Mouse (Mus musculus): ENCODE data around the gene Vmn2r29. TPM values are rescaled to one million over a fixed set of nuclear protein-coding genes. Genes with fewer than 3 reads are reported as not detected.

Vmn2r29 gene
- polyA plus RNA-seq, 1 experiment, result 0.08 TPM

- TF ChIP-seq CTCF (IDR thresholded peaks at IDR 0.05; ENCODE audit: borderline replicate concordance, control insufficient read depth, extremely low read depth, insufficient read depth, low read length, poor library complexity) (peak; percentile 59; the same call in 1 of the 2 replicates), POLR2A (IDR thresholded peaks at IDR 0.05; ENCODE audit: control insufficient read depth, extremely low read depth, insufficient read depth, low read length, poor library complexity) (no peak)
- Histone ChIP-seq H3K27ac (ENCODE audit: control insufficient read depth, insufficient read depth, low read length) (no peak overlapping the region), H3K36me3 (ENCODE audit: control insufficient read depth, insufficient read depth, low read length) (no peaks in the 10 kb centered on the region), H3K27me3 (ENCODE audit: control insufficient read depth, insufficient read depth, low read length) (no peaks in the 10 kb centered on the region), H3K4me3 (ENCODE audit: control insufficient read depth, insufficient read depth, low read length) (peak overlapping the region; percentile 43), H3K4me1 (replicated peaks; ENCODE audit: control insufficient read depth, insufficient read depth, low read length) (no peaks in the 10 kb centered on the region)
- 11% methylated on average over 18 of the region's 18 CpGs for WGBS
- peak; percentile 81 for DNase-seq
These were observed 58.8 kb downstream of the Vmn2r29 start for GRCm38 (mm10) chr7:7188191-7188942.

GRCm38 (mm10) chr7:7187417-7188190 is 59.5 kb downstream of the Vmn2r29 start:
- DNase-seq, result no peak
- TF ChIP-seq POLR2A (IDR thresholded peaks at IDR 0.05; ENCODE audit: control insufficient read depth, extremely low read depth, insufficient read depth, low read length, poor library complexity), result no peak
- TF ChIP-seq CTCF (IDR thresholded peaks at IDR 0.05; ENCODE audit: borderline replicate concordance, control insufficient read depth, extremely low read depth, insufficient read depth, low read length, poor library complexity), result no peak
- Histone ChIP-seq H3K36me3 (ENCODE audit: control insufficient read depth, insufficient read depth, low read length) (no peaks in the 10 kb centered on the region), H3K27me3 (ENCODE audit: control insufficient read depth, insufficient read depth, low read length) (no peaks in the 10 kb centered on the region), H3K4me1 (replicated peaks; ENCODE audit: control insufficient read depth, insufficient read depth, low read length) (no peaks in the 10 kb centered on the region), H3K27ac (ENCODE audit: control insufficient read depth, insufficient read depth, low read length) (no peak overlapping the region), H3K4me3 (ENCODE audit: control insufficient read depth, insufficient read depth, low read length) (no peak overlapping the region)
- 43% methylated on average over 13 of the region's 13 CpGs for WGBS

GRCm38 (mm10) chr7:7185897-7186296 is 61.2 kb downstream of the Vmn2r29 start:
- peaks cover 5% of the 10 kb centered on the region; the same call in 1 of the 2 replicates for H3K36me3 ChIP-seq (ENCODE audit: control insufficient read depth, insufficient read depth, low read length)
- no peak overlapping the region for H3K4me3 ChIP-seq (ENCODE audit: control insufficient read depth, insufficient read depth, low read length)

More at GRCm38 (mm10) chr7:7185897-7186296, 61.2 kb downstream of the Vmn2r29 start:
- H3K27ac ChIP-seq (ENCODE audit: control insufficient read depth, insufficient read depth, low read length), result no peak overlapping the region
- no peak for TF ChIP-seq POLR2A (IDR thresholded peaks at IDR 0.05; ENCODE audit: control insufficient read depth, extremely low read depth, insufficient read depth, low read length, poor library complexity)
- no peak for TF ChIP-seq CTCF (IDR thresholded peaks at IDR 0.05; ENCODE audit: borderline replicate concordance, control insufficient read depth, extremely low read depth, insufficient read depth, low read length, poor library complexity)
- 100% methylated on average over 1 of the region's 1 CpGs for WGBS
- no peak for DNase-seq
- no peaks in the 10 kb centered on the region for H3K4me1 ChIP-seq (replicated peaks; ENCODE audit: control insufficient read depth, insufficient read depth, low read length)
- H3K27me3 ChIP-seq (ENCODE audit: control insufficient read depth, insufficient read depth, low read length), result no peaks in the 10 kb centered on the region

Other genes starting within 250 kb of the Vmn2r29 start
- 14.6 and 18.5 TPM in 2 replicates for gene Zfp954, start 125.8 kb downstream of the Vmn2r29 start, polyA plus RNA-seq (2012; rRNA removed)
- 1.4 and 1.7 TPM in 2 replicates for gene Zfp773, start 110.6 kb downstream of the Vmn2r29 start, polyA plus RNA-seq (2012; rRNA removed)
- 0.66 and 0.80 TPM in 2 replicates for gene Zfp418, start 76.0 kb downstream of the Vmn2r29 start, polyA plus RNA-seq (2012; rRNA removed)
- 1.3 TPM in 2 replicates for gene Zfp772, start 37.3 kb downstream of the Vmn2r29 start, polyA plus RNA-seq (2012; rRNA removed)
- 0.38 and 2.3 TPM in 2 replicates for gene Gm45844, start 31.0 kb upstream of the Vmn2r29 start, polyA plus RNA-seq (2012; rRNA removed)
- 43.0 and 46.7 TPM in 2 replicates for gene Clcn4, start 53.5 kb upstream of the Vmn2r29 start, polyA plus RNA-seq (2012; rRNA removed)
- not detected in 2 replicates for gene Vmn2r30, start 90.3 kb upstream of the Vmn2r29 start, polyA plus RNA-seq (2012; rRNA removed)
- not detected in 2 replicates for gene Gm45783, start 127.2 kb upstream of the Vmn2r29 start, polyA plus RNA-seq (2012; rRNA removed)
- not detected in 2 replicates for gene Vmn2r31, start 152.4 kb upstream of the Vmn2r29 start, polyA plus RNA-seq (2012; rRNA removed)
- gene Vmn2r32, start 232.7 kb upstream of the Vmn2r29 start, polyA plus RNA-seq (2012; rRNA removed), result not detected in 2 replicates

Data from thymus, adult 2 months (tissue).